Mouse (Mus musculus): Measurements from ENCODE around the gene Pef1. TPM values are rescaled to one million over a fixed set of nuclear protein-coding genes. Genes with fewer than 3 reads are reported as not detected.

Gene Pef1
- polyA plus RNA-seq, 1 experiment from 2014 or later = 63.5 TPM

DNA sequence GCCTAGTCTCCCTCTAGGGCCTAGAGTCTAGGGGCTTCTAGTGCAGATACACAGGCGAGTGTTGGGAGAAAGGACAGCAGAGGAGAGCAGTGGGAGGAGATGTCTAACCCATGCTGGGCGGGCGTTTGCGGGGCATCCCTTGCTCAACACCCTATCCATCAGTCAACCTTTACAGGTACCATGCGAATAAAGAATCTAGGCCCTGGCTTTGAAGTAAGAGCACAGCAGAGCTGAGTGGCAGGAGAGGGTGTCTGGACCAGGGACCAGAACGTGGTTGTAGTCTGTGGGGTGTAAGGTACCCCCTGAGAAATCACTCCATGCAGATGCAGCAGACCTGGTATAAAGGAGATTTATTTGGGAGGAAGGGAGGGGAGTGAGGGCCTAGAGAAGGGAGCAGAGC is 61.8 kb downstream of the Pef1 start:
- Histone ChIP-seq H3K27me3 (ENCODE audit: control insufficient read depth, insufficient read depth, low read length) (no peaks in the 10 kb centered on the region), H3K27ac (ENCODE audit: low read length) (no peak overlapping the region), H3K4me3 (replicated peaks; ENCODE audit: low read length) (no peak overlapping the region), H3K9me3 (replicated peaks; ENCODE audit: control insufficient read depth, low read length) (no peaks in the 10 kb centered on the region), H3K9ac (ENCODE audit: low read length) (peak overlapping the region; percentile 70), H3K36me3 (ENCODE audit: control insufficient read depth, insufficient read depth, low read length) (no peaks in the 10 kb centered on the region), H3K4me2 (ENCODE audit: low read depth, low read length) (no peak overlapping the region), H3K4me1 (ENCODE audit: control insufficient read depth, insufficient read depth, low read length) (peaks cover 42% of the 10 kb centered on the region)
- no peak for ATAC-seq (ENCODE audit: insufficient read depth, low FRiP score)
- 83% methylated on average over 6 of the region's 6 CpGs for WGBS

DNA sequence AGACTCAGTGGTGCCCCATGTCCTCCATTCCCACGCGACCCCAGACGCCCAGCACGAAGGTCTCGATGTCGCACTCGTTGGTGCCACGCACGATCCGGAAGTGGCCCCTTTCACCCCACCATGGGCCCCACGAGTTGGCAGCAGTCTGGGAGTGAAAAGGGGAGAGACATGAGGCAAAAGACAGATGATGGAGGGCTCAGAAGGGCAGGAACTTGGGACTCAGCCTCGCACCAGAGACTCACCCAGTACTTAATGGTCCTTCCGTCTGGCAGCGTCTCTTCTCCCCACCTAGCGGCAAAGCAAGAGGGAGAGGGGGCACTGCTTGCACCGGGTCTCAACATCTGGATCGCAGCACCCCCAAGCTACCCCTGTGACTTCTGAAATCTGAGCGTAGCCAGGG is 63.7 kb downstream of the Pef1 start:
- H3K4me1 ChIP-seq (ENCODE audit: control insufficient read depth, insufficient read depth, low read length) = peaks cover 46% of the 10 kb centered on the region
- H3K27ac ChIP-seq (ENCODE audit: low read length) = no peak overlapping the region
- ATAC-seq (ENCODE audit: insufficient read depth, low FRiP score) = no peak
- no peak overlapping the region for H3K9ac ChIP-seq (ENCODE audit: low read length)
- no peak overlapping the region for H3K4me2 ChIP-seq (ENCODE audit: low read depth, low read length)
- H3K36me3 ChIP-seq (ENCODE audit: control insufficient read depth, insufficient read depth, low read length) = no peaks in the 10 kb centered on the region
- no peaks in the 10 kb centered on the region for H3K27me3 ChIP-seq (ENCODE audit: control insufficient read depth, insufficient read depth, low read length)
- no peak overlapping the region for H3K4me3 ChIP-seq (replicated peaks; ENCODE audit: low read length)
- no peaks in the 10 kb centered on the region for H3K9me3 ChIP-seq (replicated peaks; ENCODE audit: control insufficient read depth, low read length)
- 83% methylated on average over 18 of the region's 18 CpGs for WGBS

DNA sequence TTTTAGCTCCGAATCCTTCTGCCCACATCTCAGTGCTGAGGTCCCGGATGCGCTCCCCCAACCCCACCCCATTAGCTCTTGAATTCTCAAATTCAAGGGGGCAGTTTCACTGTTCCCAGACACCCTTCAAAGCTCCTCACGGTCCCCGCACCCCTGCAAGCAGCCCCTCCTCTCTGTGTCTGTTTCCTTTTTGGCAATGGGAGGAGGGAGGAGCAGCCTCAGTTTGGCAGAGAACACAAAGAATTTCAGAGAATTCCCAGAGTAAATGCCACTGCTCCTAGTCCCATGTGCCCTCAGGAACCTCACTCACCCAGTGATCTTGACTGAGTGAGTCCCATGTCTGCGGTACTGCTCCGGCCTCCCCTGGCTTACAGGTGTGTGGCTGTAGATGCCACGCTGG is 64.2 kb downstream of the Pef1 start:
- H3K27me3 ChIP-seq (ENCODE audit: control insufficient read depth, insufficient read depth, low read length) = no peaks in the 10 kb centered on the region
- no peaks in the 10 kb centered on the region for H3K9me3 ChIP-seq (replicated peaks; ENCODE audit: control insufficient read depth, low read length)
- no peak overlapping the region for H3K27ac ChIP-seq (ENCODE audit: low read length)
- H3K4me1 ChIP-seq (ENCODE audit: control insufficient read depth, insufficient read depth, low read length) = peaks cover 50% of the 10 kb centered on the region
- no peak overlapping the region for H3K4me3 ChIP-seq (replicated peaks; ENCODE audit: low read length)
- ATAC-seq (ENCODE audit: insufficient read depth, low FRiP score) = no peak
- 71% methylated on average over 8 of the region's 8 CpGs for WGBS
- H3K9ac ChIP-seq (ENCODE audit: low read length) = no peak overlapping the region; the same call in 1 of the 2 replicates
- no peaks in the 10 kb centered on the region for H3K36me3 ChIP-seq (ENCODE audit: control insufficient read depth, insufficient read depth, low read length)
- H3K4me2 ChIP-seq (ENCODE audit: low read depth, low read length) = no peak overlapping the region

DNA sequence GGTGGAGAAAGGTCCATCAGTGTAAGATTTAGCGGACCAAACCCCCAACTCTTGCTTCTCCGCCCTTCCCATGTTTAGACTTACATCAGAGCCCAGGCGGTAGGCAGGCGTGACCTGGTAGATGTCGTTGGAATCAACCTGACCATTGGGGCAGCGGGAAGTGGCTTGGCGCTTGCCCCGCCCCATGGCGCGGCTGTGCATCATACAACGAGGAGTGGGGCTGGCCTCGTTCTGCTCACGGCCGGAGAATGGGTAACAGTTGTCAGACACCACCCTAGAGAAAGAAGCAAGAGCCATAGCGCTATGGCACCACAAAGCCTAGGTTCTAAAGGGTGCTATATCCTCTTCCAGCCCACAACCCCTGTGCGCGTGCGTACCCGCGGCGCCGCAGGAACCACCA is 65.0 kb downstream of the Pef1 start:
- Histone ChIP-seq H3K9me3 (replicated peaks; ENCODE audit: control insufficient read depth, low read length) (no peaks in the 10 kb centered on the region), H3K4me3 (replicated peaks; ENCODE audit: low read length) (no peak overlapping the region), H3K4me2 (ENCODE audit: low read depth, low read length) (peak overlapping the region; percentile 28), H3K9ac (ENCODE audit: low read length) (peak overlapping the region; percentile 23; the same call in 1 of the 2 replicates), H3K4me1 (ENCODE audit: control insufficient read depth, insufficient read depth, low read length) (peaks cover 58% of the 10 kb centered on the region), H3K36me3 (ENCODE audit: control insufficient read depth, insufficient read depth, low read length) (no peaks in the 10 kb centered on the region), H3K27ac (ENCODE audit: low read length) (peak overlapping the region; percentile 85), H3K27me3 (ENCODE audit: control insufficient read depth, insufficient read depth, low read length) (no peaks in the 10 kb centered on the region)
- no peak for ATAC-seq (ENCODE audit: insufficient read depth, low FRiP score)
- 58% methylated on average over 22 of the region's 22 CpGs for WGBS

DNA sequence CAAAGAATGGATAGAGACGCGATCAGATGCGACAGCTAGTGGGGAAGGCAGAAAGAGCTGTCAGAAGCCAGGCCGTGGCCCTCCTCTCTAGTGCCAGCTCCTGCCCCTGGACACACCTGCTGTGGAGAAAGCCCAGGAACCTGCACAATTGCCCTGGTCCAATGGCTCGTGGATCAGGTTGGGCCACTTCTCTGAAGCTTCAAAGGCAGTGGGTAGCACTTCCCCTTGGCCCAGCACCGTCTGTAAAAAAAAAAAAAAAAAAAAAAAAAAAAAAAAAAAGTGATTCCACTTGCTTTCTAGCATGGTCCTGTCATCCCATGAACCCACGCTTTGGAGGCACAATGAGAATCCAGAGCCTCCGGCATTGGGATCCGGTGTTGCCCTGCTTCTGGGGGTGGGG is 65.5 kb downstream of the Pef1 start:
- Histone ChIP-seq H3K4me1 (ENCODE audit: control insufficient read depth, insufficient read depth, low read length) (peaks cover 62% of the 10 kb centered on the region), H3K4me2 (ENCODE audit: low read depth, low read length) (peak overlapping the region; percentile 40), H3K9me3 (replicated peaks; ENCODE audit: control insufficient read depth, low read length) (no peaks in the 10 kb centered on the region), H3K27ac (ENCODE audit: low read length) (peak overlapping the region; percentile 85), H3K27me3 (ENCODE audit: control insufficient read depth, insufficient read depth, low read length) (no peaks in the 10 kb centered on the region), H3K36me3 (ENCODE audit: control insufficient read depth, insufficient read depth, low read length) (no peaks in the 10 kb centered on the region), H3K9ac (ENCODE audit: low read length) (peak overlapping the region; percentile 49; the same call in 1 of the 2 replicates), H3K4me3 (replicated peaks; ENCODE audit: low read length) (no peak overlapping the region)
- WGBS = 28% methylated on average over 9 of the region's 9 CpGs
- ATAC-seq (ENCODE audit: insufficient read depth, low FRiP score) = no peak

DNA sequence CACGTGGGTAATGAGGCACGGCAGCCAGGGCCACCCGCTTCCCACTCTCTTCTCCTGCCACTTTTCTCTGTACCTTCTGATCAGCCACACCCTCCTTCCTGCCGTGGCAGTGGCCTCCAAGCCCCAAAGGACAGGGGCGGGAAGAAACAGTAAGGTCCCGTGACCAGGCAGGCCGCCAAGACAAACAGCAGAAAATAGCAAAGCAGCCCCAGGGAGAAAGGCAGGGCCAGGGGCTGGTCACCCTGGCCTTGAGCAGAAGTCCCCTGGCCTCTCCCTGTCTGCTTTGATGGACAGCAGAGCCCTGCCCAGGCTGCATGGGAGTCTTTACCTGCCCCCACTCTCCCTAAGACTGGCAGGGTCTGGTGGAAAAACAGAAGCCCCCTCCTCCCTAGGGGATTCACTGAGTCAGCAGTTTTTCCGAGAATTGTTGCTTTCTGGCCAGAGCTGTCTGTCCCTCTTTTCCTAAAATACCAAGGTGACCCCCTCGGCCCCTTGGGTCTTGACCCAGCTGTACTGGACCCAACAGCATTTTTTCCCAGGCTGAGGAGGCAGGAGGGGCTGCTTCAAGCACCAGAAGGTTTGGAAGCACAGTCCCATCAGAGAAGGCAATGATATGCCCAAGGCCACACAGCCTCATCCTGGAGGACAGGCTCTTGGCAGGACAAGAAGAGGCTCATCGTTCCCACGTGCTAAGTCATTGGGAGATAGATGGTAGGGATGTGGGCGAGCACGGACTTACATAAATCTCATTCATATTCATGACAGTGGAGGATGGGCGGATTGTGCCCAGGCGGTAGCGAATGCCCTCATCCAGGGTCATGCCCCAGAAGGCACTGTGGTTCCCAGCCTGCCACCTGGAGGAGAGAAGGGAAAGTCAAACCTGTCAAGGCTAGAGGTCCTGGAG is 66.2 kb downstream of the Pef1 start:
- Histone ChIP-seq H3K4me1 (ENCODE audit: control insufficient read depth, insufficient read depth, low read length) (peaks cover 60% of the 10 kb centered on the region), H3K9ac (ENCODE audit: low read length) (peak overlapping the region; percentile 49; the same call in 1 of the 2 replicates)
- WGBS = 39% methylated on average over 16 of the region's 16 CpGs

DNA sequence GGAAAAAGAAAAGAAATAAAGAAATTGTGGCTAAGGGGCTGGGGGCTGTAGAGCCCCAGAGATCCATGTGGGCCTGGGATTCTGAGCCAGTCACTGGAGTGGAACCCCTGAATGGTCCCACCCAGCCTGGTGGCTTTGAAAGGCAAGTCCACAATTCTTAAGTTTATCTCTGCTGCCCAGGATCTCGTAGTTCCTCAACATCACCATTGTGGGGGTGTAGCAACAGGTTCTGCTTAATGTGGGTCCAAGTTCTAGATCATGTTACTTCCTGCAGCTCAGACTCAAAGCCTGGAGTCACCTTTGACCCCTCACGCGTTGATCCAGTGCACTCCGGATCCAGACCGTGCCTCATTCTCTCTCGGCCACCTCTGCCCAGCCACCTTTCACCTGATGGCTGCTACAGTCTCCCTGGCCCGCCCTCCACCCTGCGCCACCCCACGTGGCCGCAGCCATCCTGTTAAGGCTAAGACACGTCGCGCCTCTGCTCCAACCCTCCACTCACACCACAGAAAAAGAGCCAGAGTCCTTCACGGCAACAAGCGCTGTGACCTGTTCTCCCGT is 67.1 kb downstream of the Pef1 start:
- no peak overlapping the region for H3K27ac ChIP-seq (ENCODE audit: low read length)
- no peaks in the 10 kb centered on the region for H3K27me3 ChIP-seq (ENCODE audit: control insufficient read depth, insufficient read depth, low read length)
- ATAC-seq (ENCODE audit: insufficient read depth, low FRiP score) = no peak
- peaks cover 61% of the 10 kb centered on the region for H3K4me1 ChIP-seq (ENCODE audit: control insufficient read depth, insufficient read depth, low read length)
- H3K9ac ChIP-seq (ENCODE audit: low read length) = no peak overlapping the region
- WGBS = 76% methylated on average over 16 of the region's 16 CpGs
- H3K4me2 ChIP-seq (ENCODE audit: low read depth, low read length) = no peak overlapping the region
- H3K36me3 ChIP-seq (ENCODE audit: control insufficient read depth, insufficient read depth, low read length) = no peaks in the 10 kb centered on the region
- H3K4me3 ChIP-seq (replicated peaks; ENCODE audit: low read length) = no peak overlapping the region
- no peaks in the 10 kb centered on the region for H3K9me3 ChIP-seq (replicated peaks; ENCODE audit: control insufficient read depth, low read length)

More for the DNA sequence above, 66.2 kb downstream of the Pef1 start:
- Histone ChIP-seq H3K4me2 (ENCODE audit: low read depth, low read length) (peak overlapping the region; percentile 40; the same call in 1 of the 2 replicates), H3K27me3 (ENCODE audit: control insufficient read depth, insufficient read depth, low read length) (no peaks in the 10 kb centered on the region), H3K36me3 (ENCODE audit: control insufficient read depth, insufficient read depth, low read length) (no peaks in the 10 kb centered on the region), H3K4me3 (replicated peaks; ENCODE audit: low read length) (no peak overlapping the region), H3K27ac (ENCODE audit: low read length) (peak overlapping the region; percentile 85), H3K9me3 (replicated peaks; ENCODE audit: control insufficient read depth, low read length) (no peaks in the 10 kb centered on the region)
- ATAC-seq (ENCODE audit: insufficient read depth, low FRiP score) = peak; percentile 77

DNA sequence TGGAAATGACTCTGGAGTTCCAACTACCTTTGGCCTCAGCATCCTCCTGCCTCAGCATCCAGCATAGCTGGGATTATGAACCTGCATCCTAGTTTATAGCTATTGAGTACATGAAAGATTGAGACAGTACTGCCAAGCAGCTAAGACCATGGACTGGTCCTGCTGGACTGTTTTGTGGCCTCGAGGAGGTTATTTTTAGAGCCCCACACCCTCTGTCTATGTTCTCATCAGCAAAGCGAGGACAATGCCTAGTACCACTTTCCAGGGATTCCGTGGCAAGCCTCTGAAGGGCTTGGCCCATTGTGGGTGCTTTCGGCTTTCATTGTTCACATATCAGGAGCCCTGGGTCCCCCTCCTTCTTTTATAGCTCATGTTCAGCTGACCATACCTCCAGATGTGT is 68.0 kb downstream of the Pef1 start:
- Histone ChIP-seq H3K4me2 (ENCODE audit: low read depth, low read length) (no peak overlapping the region), H3K4me1 (ENCODE audit: control insufficient read depth, insufficient read depth, low read length) (peaks cover 70% of the 10 kb centered on the region)

More for the DNA sequence above, 68.0 kb downstream of the Pef1 start:
- WGBS = 77% methylated on average over 4 of the region's 4 CpGs
- ATAC-seq (ENCODE audit: insufficient read depth, low FRiP score) = no peak
- no peak overlapping the region for H3K27ac ChIP-seq (ENCODE audit: low read length)
- H3K9ac ChIP-seq (ENCODE audit: low read length) = no peak overlapping the region
- no peaks in the 10 kb centered on the region for H3K27me3 ChIP-seq (ENCODE audit: control insufficient read depth, insufficient read depth, low read length)
- H3K36me3 ChIP-seq (ENCODE audit: control insufficient read depth, insufficient read depth, low read length) = no peaks in the 10 kb centered on the region
- no peak overlapping the region for H3K4me3 ChIP-seq (replicated peaks; ENCODE audit: low read length)
- no peaks in the 10 kb centered on the region for H3K9me3 ChIP-seq (replicated peaks; ENCODE audit: control insufficient read depth, low read length)

Measured in stomach, embryonic 16.5 days (tissue).